Mouse (Mus musculus): ENCODE results near the gene Hrasls5.
A peak's percentile ranks its signal among the peaks of the same experiment; 100 is the strongest.

The Hrasls5 gene

DNA sequence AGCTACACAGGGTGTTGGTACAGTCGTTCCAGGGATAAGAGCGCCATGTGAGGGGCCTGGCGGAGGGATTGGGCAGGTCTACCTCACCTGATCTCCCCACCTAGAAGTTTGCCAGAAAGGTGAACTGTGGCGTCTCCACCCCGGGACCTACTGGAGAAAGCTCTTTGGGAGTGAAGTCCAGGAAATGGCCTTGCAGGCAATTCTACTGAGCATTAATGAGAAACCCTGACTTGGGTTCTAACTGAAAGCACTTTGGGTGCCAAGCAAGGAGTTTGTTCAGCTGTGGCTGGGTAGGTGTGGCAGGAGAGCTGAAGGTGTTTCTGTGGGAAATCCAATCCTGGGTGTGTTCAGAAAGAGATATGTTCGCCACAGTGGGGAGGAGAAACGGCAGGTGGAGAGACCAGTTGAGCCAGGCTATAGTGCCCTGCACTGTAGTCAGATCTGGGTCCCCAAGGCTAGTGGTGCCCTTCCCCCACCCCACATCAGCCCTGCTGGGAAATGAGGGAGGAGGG, 4.6 kb upstream of the Hrasls5 start:
- no peak for DNase-seq

GRCm38 (mm10) chr19:7613151-7613550, 810 bp downstream of the Hrasls5 start:
- no peak for DNase-seq

- DNase-seq, result no peak
Measured at GRCm38 (mm10) chr19:7616231-7616930, 4.0 kb downstream of the Hrasls5 start.

DNA sequence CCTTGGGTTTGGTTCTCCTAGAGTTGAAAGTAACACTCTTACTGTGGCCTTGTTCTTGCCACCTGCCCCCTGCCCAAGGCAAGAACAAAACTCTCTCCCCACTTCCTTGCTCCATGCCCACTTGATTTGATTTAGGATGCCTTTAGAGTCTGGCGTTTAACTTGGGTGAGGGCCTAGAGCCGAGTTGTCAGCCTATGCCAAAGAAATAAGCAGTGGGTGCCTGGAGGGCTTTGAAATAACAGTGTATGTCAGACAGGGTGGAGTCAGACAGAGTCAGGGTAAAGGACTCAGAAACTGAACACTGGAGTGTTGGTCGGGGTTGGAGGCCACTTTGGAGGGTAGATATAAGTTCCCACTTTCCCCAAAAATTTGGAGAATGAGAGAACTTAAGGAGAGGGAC, 4.7 kb downstream of the Hrasls5 start:
- DNase-seq, result no peak

DNA sequence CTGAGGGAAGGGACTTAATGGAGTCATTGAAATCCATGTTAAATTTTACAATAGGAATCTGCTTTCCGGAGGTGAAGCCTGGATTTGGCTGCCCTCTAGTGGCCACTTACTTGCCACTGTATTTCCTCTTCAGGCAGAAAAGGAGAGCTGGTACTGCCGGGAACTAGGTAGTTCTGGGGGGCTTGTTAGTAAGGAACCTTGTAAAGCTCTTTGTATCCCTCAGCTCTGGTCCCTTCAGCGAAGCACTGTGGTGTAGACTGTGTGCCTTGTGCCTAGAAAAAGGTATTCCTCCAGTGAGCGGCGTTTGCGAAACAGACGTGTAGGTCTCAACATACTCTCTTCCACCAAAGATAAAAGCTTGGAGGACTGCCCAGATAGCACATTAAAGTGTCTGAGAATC, 5.4 kb downstream of the Hrasls5 start:
- DNase-seq, result peak; percentile 74 to 82

GRCm38 (mm10) chr19:7633021-7633420, 20.7 kb downstream of the Hrasls5 start:
- no peak for DNase-seq

DNA sequence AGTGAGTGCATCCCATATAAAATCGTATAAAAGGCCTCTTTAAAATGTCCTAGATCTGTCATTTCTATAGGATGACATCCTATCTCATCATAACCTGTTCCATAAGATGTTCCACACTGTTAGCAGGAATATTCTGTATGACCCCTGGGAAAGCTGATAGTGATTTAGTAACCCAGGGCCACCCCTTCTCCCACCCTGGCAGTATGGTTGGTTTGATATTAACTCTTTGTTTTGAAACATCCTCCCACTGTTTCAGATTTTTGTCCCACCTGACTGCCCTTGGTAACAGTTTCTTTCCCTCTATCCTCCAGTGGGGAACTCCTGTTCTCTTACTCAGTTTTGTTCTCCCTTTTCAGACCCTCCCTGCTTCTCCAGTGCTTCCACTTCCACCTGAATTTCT, 21.4 kb downstream of the Hrasls5 start:
- no peak for DNase-seq

GRCm38 (mm10) chr19:7648913-7649666, 36.7 kb downstream of the Hrasls5 start:
- no peak for DNase-seq

- DNase-seq, result no peak
Measured at GRCm38 (mm10) chr19:7672033-7672432, 59.7 kb downstream of the Hrasls5 start.

GRCm38 (mm10) chr19:7687988-7688387, 75.6 kb downstream of the Hrasls5 start:
- no peak for DNase-seq
